Mouse (Mus musculus) layer of hippocampus, postnatal 14 days (tissue): ENCODE data around the gene Cog5. TPM values are rescaled to one million over a fixed set of nuclear protein-coding genes. Genes with fewer than 3 reads are reported as not detected.
A peak's percentile ranks its signal among the peaks of the same experiment; 100 is the strongest.

Source experiments
- DNase-seq, 2 experiments: peaks; one replicate each; pipeline ENCODE4 v3.0.0; 2021 to 2022; ENCODE audit warnings: low spot score in 2 of 2, mixed read lengths in 1 of 2
- total RNA-seq, 2 experiments: library from RNA; stranded (reverse); gene quantifications; 2 replicates each; pipeline ENCODE4 v1.2.3; 2021

Gene Cog5
- total RNA-seq, 2 experiments from 2014 or later = 58.9 to 62.8 TPM

- DNase-seq = no peak
Observed at GRCm38 (mm10) chr12:31819096-31819495, 164.4 kb downstream of the Cog5 start.

DNA sequence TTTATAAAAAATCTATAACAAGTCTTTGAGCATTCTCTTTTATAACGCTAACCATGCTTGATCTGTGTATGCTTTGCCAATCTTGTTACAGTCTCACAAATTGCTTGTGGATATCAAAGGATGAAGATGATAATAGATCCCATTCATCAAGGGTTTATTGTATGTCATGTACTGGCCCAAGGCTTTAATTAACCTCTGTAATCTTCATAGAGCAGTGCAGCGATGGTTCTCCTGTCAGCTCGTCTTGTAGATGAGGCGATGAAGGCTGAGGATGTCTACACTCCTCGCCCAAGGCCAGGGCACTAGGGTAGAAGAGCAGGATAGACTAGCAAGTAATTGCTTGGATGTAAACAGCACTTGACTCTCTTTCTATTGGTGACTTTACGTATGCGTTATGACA, 164.9 kb downstream of the Cog5 start:
- DNase-seq = no peak

DNA sequence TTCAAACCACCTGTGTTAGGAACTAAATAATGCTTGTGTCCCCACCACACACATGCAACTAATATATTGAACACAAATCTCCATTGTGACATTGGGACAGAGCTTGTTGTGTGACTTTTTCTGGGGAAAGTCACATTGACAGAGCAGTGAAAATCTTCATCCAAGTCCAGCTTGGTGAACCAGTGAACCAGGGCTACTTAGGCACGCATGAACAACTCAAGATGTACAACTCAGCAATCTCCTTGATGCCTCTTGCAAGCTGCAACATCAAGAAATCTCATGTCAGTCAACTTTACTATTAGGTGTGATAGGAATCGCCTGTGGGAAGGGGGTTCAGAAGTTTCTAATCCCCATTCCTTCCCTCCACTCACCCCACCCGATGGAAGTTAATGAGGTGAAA, 169.0 kb downstream of the Cog5 start:
- no peak for DNase-seq

DNA sequence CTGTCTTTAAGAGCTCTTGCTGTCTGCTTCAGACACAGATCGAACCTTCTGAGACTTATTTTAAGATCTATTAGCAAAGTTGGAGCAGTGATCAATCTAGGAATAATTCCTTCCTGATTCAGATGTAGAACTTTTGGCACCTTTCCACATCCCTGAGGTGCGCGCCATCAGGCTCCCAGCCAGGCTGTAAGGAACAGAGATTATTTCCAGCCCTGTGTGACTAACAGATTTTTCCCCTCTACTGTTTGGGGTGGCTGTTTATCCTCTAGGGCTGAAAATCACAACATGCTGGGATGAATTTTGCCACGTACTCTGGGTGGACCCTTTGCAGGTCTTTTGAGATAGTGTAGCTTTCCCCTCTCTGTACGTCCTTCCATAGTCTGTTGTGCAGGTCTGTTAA, 170.2 kb downstream of the Cog5 start:
- DNase-seq = no peak

DNA sequence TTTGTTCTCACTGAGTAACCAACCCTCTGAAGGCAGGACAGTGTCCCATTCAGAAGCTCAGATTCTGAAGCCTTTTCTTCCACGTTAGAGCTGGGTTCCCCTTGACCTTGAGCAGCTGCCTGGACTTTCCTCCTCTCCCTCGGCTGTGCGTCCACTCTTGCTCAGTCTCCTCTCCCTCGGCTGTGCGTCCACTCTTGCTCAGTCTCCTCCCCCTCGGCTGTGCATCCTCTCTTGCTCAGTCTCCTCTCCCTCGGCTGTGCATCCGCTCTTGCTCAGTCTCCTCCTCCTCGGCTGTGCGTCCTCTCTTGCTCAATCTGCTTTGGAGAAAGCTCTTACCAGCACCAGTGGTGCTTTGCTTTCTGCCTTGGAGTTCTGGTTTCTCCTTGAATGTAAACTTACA, 171.2 kb downstream of the Cog5 start:
- no peak for DNase-seq

DNA sequence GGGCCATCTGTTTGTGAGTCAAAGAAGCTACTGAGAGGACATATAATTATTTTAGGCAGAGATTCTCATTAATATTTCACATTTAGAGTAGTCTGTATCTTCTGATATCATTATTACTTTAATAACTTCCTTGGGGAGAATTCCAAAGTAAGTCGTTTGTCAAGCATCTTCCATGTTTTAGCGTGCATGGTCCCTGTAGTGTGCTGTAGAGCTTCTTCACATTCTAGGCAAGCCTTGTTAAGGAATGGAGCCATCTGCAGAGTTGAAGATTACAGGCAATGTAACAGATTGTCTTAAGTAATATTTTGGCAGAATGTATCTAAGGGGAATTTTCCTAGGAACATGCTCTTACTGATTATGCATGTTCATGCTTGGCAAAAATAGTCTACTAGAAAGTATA, 171.8 kb downstream of the Cog5 start:
- peak in 1 of 2 experiments; percentile 43 for DNase-seq

- no peak for DNase-seq
Observed at GRCm38 (mm10) chr12:31835480-31835879, 180.8 kb downstream of the Cog5 start.

GRCm38 (mm10) chr12:31836211-31836610, 181.5 kb downstream of the Cog5 start:
- no peak for DNase-seq

- DNase-seq = no peak
Observed at GRCm38 (mm10) chr12:31838521-31838920, 183.9 kb downstream of the Cog5 start.

- DNase-seq = no peak
Observed at GRCm38 (mm10) chr12:31839249-31839648, 184.6 kb downstream of the Cog5 start.

GRCm38 (mm10) chr12:31846077-31846476, 191.4 kb downstream of the Cog5 start:
- no peak for DNase-seq

- peak; percentile 53 to 87 for DNase-seq
Observed at GRCm38 (mm10) chr12:31848630-31849415, 194.2 kb downstream of the Cog5 start.

- DNase-seq = no peak
Observed at GRCm38 (mm10) chr12:31849601-31850000, 194.9 kb downstream of the Cog5 start.

- DNase-seq = peak in 1 of 2 experiments; percentile 31
Observed at GRCm38 (mm10) chr12:31854039-31854438, 199.4 kb downstream of the Cog5 start.

- no peak for DNase-seq
Observed at GRCm38 (mm10) chr12:31854817-31855216, 200.1 kb downstream of the Cog5 start.

DNA sequence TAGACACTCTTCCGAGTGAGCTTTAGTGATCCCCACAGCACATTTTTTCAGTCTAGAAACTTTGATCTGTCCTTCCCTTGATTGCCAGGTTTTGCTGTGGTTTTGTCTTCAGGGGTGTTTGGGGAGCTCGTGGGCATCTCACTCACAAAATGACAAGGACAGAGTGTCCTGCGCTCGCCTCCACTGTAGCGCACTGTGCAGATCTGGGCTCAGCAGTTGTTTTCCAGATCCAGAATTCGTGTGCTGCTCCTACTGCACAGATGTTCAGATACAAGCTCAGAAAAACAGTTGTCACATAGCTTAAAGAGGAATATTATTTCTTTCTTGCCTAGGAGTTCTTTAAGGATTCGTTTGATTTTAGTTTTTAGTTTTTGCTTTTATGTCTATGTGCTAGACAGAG, 203.1 kb downstream of the Cog5 start:
- no peak for DNase-seq

DNA sequence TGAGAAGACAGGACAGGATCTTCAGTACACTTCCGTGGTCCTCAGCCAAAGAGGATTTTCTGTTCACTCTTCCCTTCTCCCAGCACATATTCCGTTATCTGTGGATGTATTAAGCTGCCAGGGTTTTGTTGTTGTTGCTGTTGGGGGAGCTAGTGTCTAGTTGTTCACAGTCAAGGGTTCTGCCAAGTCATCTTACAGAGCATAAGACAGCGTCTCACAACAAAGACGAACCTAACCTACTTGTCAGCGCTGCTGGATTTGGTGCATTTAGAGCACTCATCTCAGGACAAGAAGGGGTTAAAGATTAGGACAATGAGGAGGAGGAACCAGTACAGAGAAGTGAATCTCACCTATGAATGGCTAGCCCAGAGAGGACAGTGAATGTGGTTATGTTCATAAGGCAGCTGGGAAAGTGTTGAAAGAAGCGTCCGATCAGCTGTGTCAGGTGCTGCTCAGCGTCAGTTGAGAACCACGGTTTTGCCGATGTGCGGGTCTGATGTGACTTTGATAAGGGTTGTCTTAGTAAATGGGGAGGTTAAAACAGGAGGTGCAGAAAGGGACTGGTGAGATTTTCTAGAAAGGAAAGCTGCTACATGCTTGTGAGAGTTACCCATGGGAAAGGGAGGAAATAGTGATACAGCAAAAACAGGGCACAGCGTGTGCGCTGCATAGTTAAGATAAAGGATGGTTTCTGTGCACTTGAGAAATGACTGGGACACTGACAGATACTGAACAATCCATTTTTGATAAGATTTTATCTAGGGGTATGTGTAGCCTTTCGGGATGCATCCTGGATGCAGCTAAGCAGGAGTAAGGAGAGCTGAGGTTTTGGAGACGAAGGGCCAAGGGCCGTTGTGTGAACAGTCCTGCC, 208.2 kb downstream of the Cog5 start:
- DNase-seq = no peak

DNA sequence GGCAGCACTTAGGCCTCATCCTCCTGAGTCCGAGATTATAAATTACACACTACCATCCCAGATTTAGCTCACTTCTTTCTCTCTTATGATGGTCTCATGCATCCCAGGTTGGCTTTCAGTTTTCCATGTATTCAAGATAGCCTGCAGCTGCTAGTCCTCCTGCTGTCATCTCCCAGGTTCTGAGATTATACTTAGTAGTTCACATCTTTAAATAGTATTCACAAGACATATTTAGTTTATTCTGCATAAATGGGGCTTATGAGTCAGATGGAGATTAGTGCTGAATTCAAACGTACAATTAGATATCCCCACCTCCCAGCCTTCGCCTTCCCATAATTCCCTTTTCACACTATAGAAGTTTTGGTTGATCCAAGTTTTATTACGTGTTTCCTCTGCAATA, 222.1 kb downstream of the Cog5 start:
- DNase-seq = no peak

GRCm38 (mm10) chr12:31882736-31883135, 228.1 kb downstream of the Cog5 start:
- DNase-seq = no peak

- no peak for DNase-seq
Observed at GRCm38 (mm10) chr12:31884365-31884764, 229.7 kb downstream of the Cog5 start.

GRCm38 (mm10) chr12:31885084-31885483, 230.4 kb downstream of the Cog5 start:
- DNase-seq = no peak
